Mouse (Mus musculus): ENCODE data around the gene Topaz1.
A peak's percentile ranks its signal among the peaks of the same experiment; 100 is the strongest.
"Not testable (repeated sequence)": the region's sequence is repeated elsewhere in the genome, so short reads cannot be mapped to it uniquely, and the experiment has no call there.

Topaz1 gene

GRCm38 (mm10) chr9:122814775-122815174, 67.6 kb downstream of the Topaz1 start:
- DNase-seq = no peak

- no peak for DNase-seq
Observed at GRCm38 (mm10) chr9:122815239-122815851, 68.2 kb downstream of the Topaz1 start.

- DNase-seq = no peak
Observed at GRCm38 (mm10) chr9:122823374-122824017, 76.3 kb downstream of the Topaz1 start.

GRCm38 (mm10) chr9:122826743-122827142, 79.6 kb downstream of the Topaz1 start:
- no peak for DNase-seq

GRCm38 (mm10) chr9:122829826-122830380, 82.8 kb downstream of the Topaz1 start:
- no peak for DNase-seq

- DNase-seq = no peak
Observed at GRCm38 (mm10) chr9:122836126-122836525, 89.0 kb downstream of the Topaz1 start.

- DNase-seq = no peak
Observed at GRCm38 (mm10) chr9:122836790-122837189, 89.6 kb downstream of the Topaz1 start.

GRCm38 (mm10) chr9:122837216-122837615, 90.1 kb downstream of the Topaz1 start:
- no peak for DNase-seq

- peak; percentile 14 to 33 for DNase-seq
Observed at GRCm38 (mm10) chr9:122837680-122838079, 90.5 kb downstream of the Topaz1 start.

- no peak for DNase-seq
Observed at GRCm38 (mm10) chr9:122843760-122844159, 96.6 kb downstream of the Topaz1 start, which contains the start of gene Gm35549. Gene Gm35549, minus strand, starts transcription at chr9:122844035.

GRCm38 (mm10) chr9:122845621-122846020, 98.5 kb downstream of the Topaz1 start:
- no peak for DNase-seq

GRCm38 (mm10) chr9:122846156-122846555, 99.0 kb downstream of the Topaz1 start:
- no peak for DNase-seq

GRCm38 (mm10) chr9:122847811-122848311, 100.7 kb downstream of the Topaz1 start:
- not testable (repeated sequence) for DNase-seq

Measured in thymus, postnatal 36 days (tissue).